Mouse (Mus musculus) small intestine, adult 10 weeks (tissue): ENCODE data around the gene Bcl2a1a. TPM values are rescaled to one million over a fixed set of nuclear protein-coding genes. Genes with fewer than 3 reads are reported as not detected.

ENCODE experiments used
- polyA plus RNA-seq: library from polyadenylated mRNA; stranded (reverse); fragments of 350-450 nt; fragmentation: Illumina TruSeq; extraction: RNeasy Lipid Tissue Mini Kit (QIAGEN cat#74804); gene quantifications from one replicate; pipeline ENCODE4 v1.2.3, GENCODE M21; 2014; ENCODE audit warnings: low replicate concordance

Bcl2a1a gene
- polyA plus RNA-seq: 11.1 TPM

GRCm38 (mm10) chr9:88956670-88957153 is at the start of gene Bcl2a1a:
TSS of gene Bcl2a1a (plus strand) at chr9:88956900.

Other genes starting within 250 kb of the Bcl2a1a start
- 44.0 TPM for gene Mthfsl, start 236.6 kb upstream of the Bcl2a1a start, polyA plus RNA-seq
- gene Bcl2a1d, start 225.0 kb upstream of the Bcl2a1a start, polyA plus RNA-seq: 13.6 TPM
- gene Trim43c, start 117.7 kb upstream of the Bcl2a1a start, polyA plus RNA-seq: not detected
- gene Trim43b, start 135.9 kb downstream of the Bcl2a1a start, polyA plus RNA-seq: not detected
- gene Bcl2a1b, start 242.3 kb downstream of the Bcl2a1a start, polyA plus RNA-seq: 19.7 TPM
- 6.3 TPM for gene Gm29094, start 242.5 kb downstream of the Bcl2a1a start, polyA plus RNA-seq